Mouse (Mus musculus) neutrophil, adult 5-6 weeks (primary cell): Measurements from ENCODE around the gene H2-DMa. TPM values are rescaled to one million over a fixed set of nuclear protein-coding genes. Genes with fewer than 3 reads are reported as not detected.

Experiments used
- ATAC-seq: fragments of 151-379, 151-347 bp; 2 replicates; pipeline ENCODE4 v1.8.0; 2017; ENCODE audit warnings: mild to moderate bottlenecking, moderate TSS enrichment; ENCODE audit not compliant: insufficient number of reproducible peaks, poor library complexity, low FRiP score, severe bottlenecking; ENCODE audit errors: extremely low read depth
- total RNA-seq: library from RNA; stranded (forward); fragments of 200-1000 nt; gene quantifications from 2 replicates; pipeline ENCODE4 v1.2.3, GENCODE M21; 2017

The H2-DMa gene
- 221 and 234 TPM in 2 replicates for total RNA-seq

GRCm38 (mm10) chr17:34119249-34120179 lies at the start of gene H2-DMa:
H2-DMa (plus strand) TSS chr17:34119541.
- peak; percentile 62 for ATAC-seq

DNA sequence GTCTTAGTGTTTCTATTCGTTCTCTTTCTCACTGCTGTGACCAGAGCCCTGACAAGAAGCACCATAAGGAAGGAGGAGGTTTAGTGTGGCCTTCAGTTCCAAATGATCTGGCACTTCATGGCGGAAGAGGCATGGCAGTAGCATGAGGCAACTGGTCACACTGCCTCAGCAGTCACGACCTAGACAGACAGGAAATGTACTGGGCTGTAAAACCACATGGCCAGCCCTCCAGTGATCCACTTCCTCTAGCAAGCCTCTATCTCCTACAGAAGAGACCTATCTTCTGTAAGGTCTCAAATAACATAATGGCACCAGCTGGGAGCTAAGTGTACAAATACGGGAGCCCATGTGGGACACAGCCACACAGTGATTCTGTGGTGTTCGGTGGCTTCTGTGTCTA lies 47.2 kb upstream of the H2-DMa start:
- ATAC-seq: peak; percentile 75

- 0 out of 2 replicates have a peak, but pooled peaks have one; percentile 28 for ATAC-seq
Observed at GRCm38 (mm10) chr17:34075271-34075670, 44.1 kb upstream of the H2-DMa start.

- peak; percentile 62; the same call in 1 of the 2 replicates for ATAC-seq
Observed at GRCm38 (mm10) chr17:34077549-34077948, 41.8 kb upstream of the H2-DMa start.

GRCm38 (mm10) chr17:34078148-34078547 lies 41.2 kb upstream of the H2-DMa start:
- no peak for ATAC-seq

DNA sequence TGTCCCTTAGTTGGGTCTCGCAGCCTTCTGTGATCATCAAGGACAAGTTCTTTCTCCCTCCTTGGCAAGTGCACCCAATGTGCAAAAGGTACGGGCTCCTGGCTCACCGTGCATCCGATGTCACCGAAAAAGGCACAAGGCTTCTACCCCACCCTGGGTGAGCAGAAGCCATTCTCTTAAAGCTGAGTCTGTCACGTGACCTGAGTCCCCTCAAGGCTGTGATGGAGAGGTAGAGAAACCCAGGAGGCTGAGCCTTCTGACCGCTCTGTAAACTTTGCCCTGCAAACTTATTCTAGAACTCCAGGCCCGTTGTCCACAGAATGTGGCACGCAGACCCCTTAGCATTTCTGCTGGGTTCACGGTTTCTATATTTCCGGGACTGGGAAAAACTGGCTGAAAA lies 40.3 kb upstream of the H2-DMa start:
- no peak for ATAC-seq

DNA sequence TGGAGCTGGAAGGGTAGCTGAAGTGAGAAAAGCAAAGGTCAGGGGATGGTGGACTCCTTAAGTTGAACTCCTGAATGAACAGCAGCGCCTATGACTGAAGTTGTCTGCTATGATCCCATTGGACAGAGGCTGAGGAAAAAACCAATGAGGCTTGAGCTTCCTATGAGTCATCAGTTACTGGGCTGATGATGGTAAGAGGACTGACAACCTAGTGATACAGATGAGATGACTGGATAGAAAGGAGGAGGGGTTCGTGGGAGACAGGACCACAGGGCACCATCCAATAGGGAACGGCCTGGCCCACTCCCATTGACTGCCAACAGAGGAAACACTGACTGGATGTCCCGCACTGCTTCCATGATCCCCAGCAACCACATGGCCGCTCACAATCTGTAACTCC lies 39.7 kb upstream of the H2-DMa start:
- peak; percentile 83 for ATAC-seq

GRCm38 (mm10) chr17:34083104-34083503 lies 36.2 kb upstream of the H2-DMa start:
- no peak for ATAC-seq

GRCm38 (mm10) chr17:34087386-34087785 lies 32.0 kb upstream of the H2-DMa start:
- no peak for ATAC-seq

- no peak for ATAC-seq
Observed at GRCm38 (mm10) chr17:34088124-34088523, 31.2 kb upstream of the H2-DMa start.

GRCm38 (mm10) chr17:34090923-34091322 lies 28.4 kb upstream of the H2-DMa start:
- peak; percentile 57 for ATAC-seq

DNA sequence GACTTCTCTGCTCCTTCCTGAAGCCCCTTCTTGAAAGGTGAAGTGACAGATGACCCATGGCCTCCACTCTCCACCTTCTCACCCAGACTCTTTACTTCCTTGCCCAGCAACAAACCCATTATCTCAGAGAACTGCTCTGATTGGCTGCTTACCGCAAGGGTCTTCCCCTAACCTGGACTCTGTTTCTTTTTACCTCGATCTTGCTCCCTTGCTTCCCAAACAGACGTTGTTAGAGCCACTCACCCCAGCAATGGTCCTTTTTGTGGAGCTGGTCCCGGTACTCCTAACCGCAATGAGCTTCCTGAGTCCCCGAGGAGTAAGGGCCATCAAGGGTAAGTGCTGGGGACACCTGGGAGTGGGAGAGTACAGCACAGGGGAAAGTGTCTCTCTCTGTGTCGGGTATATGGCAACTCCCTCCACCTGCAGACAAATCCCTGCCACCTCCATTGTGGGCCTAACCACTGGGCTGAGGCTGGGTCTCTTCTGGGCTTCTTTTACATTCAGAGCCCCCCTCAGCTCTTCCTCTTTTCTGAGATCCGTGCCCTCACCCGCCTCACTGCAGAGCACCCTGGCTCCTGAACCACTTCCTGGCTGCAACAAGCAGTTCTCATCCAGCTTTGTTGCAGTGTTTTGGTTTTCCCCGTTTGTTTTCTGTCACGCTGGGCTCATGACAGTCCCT lies 27.0 kb upstream of the H2-DMa start, which contains the start of gene H2-Oa:
H2-Oa (plus strand) TSS at position 144 of the 679 bp plus-strand sequence.
- ATAC-seq: peak; percentile 53

DNA sequence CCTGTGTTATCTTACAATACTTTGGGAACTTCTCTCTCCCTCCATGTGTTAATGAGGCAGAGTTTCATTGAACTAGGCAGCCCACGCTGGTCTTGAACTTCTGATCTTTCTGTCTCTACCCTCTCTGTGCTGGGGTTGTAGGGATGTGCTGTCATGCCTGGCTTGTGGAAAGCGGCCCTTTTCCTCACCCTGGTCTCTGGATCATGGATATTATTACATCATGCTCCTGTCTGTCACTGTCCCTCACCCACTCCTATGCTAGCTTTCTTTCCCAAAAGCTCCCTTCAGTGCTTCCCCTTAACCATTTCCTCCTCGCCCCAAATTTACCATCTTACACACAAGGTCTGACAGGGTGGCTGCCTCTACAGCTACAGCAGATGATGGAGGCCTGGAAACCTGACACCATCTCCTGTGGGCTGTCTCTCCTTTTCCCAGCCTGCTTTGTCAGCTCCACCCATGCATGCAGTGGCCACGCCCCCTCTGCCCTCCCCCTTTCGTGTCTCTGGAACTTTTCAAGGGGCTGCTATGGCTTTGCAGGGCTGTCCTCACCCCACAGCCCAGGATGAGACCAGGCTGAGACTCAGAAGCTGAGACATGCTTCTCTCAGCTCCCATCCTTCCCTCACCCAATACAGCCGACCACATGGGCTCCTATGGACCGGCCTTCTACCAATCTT lies 26.0 kb upstream of the H2-DMa start:
- ATAC-seq: no peak

- no peak for ATAC-seq
Observed at GRCm38 (mm10) chr17:34094283-34095035, 24.9 kb upstream of the H2-DMa start.

GRCm38 (mm10) chr17:34096497-34097010 lies 22.8 kb upstream of the H2-DMa start:
- ATAC-seq: no peak

DNA sequence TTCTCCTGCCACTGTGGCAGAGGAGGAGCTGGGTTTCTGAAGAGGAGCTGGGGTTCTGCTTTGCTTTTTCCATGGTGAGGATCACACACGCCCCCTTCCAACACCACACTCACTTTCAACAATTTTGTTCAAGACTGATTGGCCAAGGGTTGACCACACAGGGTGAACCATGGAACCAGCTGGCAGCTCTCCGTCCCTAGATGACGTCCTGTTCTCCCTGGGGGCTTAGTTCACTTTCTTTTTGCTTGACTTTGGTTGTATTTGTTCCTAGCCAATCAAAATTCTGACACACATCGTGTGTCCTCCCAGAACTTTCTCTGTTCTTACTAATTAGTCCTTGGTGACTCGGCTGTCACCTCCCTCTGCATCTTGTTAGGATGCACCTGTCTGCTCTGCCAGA lies 22.1 kb upstream of the H2-DMa start:
- ATAC-seq: peak; percentile 27; the same call in 1 of the 2 replicates

GRCm38 (mm10) chr17:34098709-34099479 lies 20.4 kb upstream of the H2-DMa start:
- ATAC-seq: peak; percentile 16; the same call in 1 of the 2 replicates

- ATAC-seq: no peak
Observed at GRCm38 (mm10) chr17:34099531-34099930, 19.8 kb upstream of the H2-DMa start.
